Mouse (Mus musculus) mesoderm, embryonic 11.5 days (tissue): ENCODE measurements at regions not wholly inside any gene's neighbourhood (a gene's known extent, or its start where the extent isn't known, plus 50 kb on each side); places are given as distances from the start of the nearest gene placed in this dataset.

Source experiments
- DNase-seq: peaks from one replicate; pipeline ENCODE4 v3.0.0-alpha.2; 2012; ENCODE audit warnings: low read depth, low spot score

DNA sequence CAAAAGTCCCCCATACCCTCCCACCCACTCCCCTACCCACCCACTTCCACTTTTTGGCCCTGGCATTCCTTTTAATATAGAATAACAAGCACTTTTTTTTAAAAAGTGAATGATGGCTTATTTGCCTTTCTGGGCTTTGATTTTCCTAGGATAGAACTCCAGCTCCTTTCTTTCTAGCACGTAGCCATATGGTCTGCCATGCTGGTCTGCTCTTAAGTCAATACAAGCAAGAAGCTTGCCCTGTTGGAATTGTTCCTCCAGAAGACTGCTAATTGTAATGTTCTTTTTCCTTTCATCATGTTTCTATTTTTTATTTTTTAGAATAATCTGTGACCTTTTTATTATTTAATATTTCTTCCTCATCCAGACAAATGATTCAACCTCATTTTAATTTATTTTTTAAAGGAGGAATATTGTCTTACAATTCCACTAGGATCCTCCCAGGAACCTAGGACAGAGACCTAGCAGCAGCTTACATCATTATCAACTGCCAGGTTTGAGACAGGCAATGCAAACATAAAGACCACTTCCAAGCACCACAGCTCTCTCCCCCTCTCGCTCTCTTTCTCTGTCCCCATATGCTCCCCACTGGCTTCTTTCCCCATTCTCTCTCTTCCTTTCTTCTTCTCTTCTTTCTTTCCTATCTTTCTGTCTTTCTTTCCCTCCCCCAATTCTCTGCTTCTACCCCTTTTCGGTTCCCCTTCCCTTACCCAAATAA, 558.9 kb downstream of the Otol1 start:
- no peak for DNase-seq

DNA sequence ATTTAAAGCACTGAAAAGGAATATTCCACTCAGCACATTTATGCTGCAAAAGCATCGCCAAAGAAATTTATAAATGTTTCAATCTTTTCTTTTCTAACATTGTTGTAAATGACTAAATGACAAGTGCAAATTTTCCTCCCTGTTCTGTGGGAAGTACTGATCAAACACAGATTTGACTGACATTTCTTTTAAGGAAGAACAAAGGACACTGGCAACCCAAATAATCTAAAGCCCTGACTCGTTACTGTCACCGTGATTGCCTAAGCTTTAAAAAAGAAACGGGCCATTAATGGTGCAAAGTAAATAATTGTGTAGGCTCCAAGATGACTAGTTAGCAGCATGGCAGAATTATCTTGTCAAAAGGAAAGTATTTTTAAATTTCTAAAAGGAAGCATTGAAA, 587.4 kb downstream of the Otol1 start:
- DNase-seq = no peak
